Mouse (Mus musculus): Measurements from ENCODE around the gene 1700011M02Rik.
"Not testable (repeated sequence)": the region's sequence is repeated elsewhere in the genome, so short reads cannot be mapped to it uniquely, and the experiment has no call there.

Gene 1700011M02Rik

GRCm38 (mm10) chrX:102908587-102908986 lies at the start of gene 1700011M02Rik, which contains the start of gene Dmrtc1a:
TSS of gene 1700011M02Rik (plus strand) at chrX:102908905.
TSS of gene Dmrtc1a (minus strand) at chrX:102908687.
- DNase-seq (ENCODE audit: low read depth, low spot score): not testable (repeated sequence)

GRCm38 (mm10) chrX:102867871-102868270 lies 40.8 kb upstream of the 1700011M02Rik start, which contains the start of gene 1700031F05Rik:
TSS of gene 1700031F05Rik (minus strand) at chrX:102867971.
- DNase-seq (ENCODE audit: low read depth, low spot score): no peak

DNA sequence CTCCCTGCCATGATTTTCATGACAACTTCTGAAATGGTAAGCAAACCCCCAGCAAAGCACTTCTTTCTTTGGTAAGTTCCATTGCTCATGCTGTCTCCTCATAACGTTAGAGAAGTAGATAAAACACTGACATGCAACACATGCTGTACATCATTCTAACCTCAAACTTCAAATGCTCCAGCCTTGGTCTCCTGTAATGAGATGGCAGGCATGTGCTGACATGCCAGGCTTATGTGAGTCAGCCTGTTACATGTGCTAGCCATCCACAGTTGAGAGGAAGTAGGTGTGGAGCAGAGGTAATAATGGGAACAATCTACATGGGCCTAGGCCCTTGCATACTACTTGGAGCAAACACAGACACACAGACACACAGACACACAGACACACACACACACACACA lies 6.1 kb downstream of the 1700011M02Rik start:
- DNase-seq (ENCODE audit: low read depth, low spot score): not testable (repeated sequence)

- DNase-seq (ENCODE audit: low read depth, low spot score): peak; percentile 34
These were observed 18.0 kb downstream of the 1700011M02Rik start for GRCm38 (mm10) chrX:102926707-102927106.

- DNase-seq (ENCODE audit: low read depth, low spot score): not testable (repeated sequence)
These were observed 19.4 kb downstream of the 1700011M02Rik start, which contains the start of gene 1700018G05Rik for GRCm38 (mm10) chrX:102928072-102928471. TSS of gene 1700018G05Rik (plus strand) at chrX:102928372.

DNA sequence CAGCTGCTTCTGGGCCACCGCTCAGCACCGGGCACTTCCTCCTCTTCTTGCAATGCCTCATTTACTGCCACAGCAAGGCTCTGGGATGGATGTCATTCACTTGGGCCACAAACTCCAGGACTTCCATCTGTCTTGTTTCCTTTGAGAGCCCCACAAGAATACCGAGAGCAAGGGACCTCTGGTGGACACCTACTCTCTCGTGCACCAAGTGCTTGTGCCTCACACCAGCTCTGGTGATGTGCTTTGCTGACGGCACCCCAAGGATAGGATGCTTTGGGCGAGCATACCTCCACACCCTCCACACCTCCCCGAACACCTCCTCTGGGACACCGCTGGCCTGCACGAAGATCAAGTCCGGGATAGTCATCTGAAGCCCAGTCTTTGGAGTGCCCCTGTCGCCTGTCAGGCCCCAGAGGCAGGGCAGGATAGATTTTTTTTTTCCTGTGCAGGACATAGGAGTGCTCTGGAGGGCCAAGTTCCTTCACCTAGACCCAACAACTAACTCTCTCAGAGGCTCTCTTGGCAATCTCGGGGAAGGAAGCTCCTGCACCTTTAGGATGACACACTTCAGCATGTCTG lies 24.4 kb downstream of the 1700011M02Rik start:
- no peak for DNase-seq (ENCODE audit: low read depth, low spot score)

GRCm38 (mm10) chrX:102933571-102934394 lies 25.1 kb downstream of the 1700011M02Rik start:
- peak; percentile 67 for DNase-seq (ENCODE audit: low read depth, low spot score)

GRCm38 (mm10) chrX:102934395-102934764 lies 25.7 kb downstream of the 1700011M02Rik start:
- DNase-seq (ENCODE audit: low read depth, low spot score): no peak

- DNase-seq (ENCODE audit: low read depth, low spot score): no peak
These were observed 28.0 kb downstream of the 1700011M02Rik start for GRCm38 (mm10) chrX:102936743-102937142.

DNA sequence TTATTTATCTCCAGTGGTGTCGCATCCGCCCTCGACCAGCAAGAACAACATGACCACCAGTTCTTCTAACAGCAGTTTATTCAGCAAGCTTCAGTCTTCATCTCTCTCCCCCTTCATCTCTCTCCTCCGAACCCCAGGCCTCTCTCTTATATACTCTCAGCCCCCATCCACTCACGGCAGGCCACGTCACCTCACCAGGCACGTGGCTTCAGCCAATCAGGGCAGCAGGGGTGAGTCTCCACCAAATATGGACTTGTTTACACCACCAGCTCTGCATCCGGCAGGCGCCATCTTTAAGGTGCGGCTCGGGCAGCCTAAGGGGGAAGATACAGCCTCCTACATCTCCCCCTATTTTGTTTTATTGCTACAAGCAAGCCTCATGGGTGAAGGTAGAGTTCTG lies 41.4 kb downstream of the 1700011M02Rik start:
- DNase-seq (ENCODE audit: low read depth, low spot score): not testable (repeated sequence)

DNA sequence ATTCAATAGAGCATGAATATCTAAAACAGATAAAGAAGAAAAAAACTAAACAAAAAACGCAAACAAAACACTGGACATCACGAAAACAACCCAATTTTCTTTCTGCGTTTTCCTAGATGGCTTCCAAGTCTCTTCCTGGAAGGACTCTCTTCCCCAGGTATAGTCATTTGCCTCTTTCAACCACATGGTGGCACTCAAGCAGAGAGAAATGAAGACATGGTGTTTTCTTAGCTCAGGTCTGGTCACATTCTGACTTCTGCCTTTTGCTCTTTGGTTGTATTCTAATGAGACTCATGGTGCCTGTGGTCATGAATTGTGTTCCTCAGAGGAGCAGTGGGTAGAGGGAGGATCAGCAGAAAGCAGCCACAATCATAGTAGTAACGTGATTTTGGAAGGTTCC lies 50.2 kb downstream of the 1700011M02Rik start:
- peak; percentile 41 for DNase-seq (ENCODE audit: low read depth, low spot score)

Measured in mesoderm, embryonic 11.5 days (tissue).